Mouse (Mus musculus) hindbrain, embryonic 15.5 days (tissue): ENCODE results near the gene Pfas. TPM values are rescaled to one million over a fixed set of nuclear protein-coding genes. Genes with fewer than 3 reads are reported as not detected.
"Not testable (repeated sequence)": the region's sequence is repeated elsewhere in the genome, so short reads cannot be mapped to it uniquely, and the experiment has no call there.

ENCODE experiments used
- ATAC-seq: fragments of 200-750 bp; cut with Nextera tagmentation; 2 replicates; pipeline ENCODE4 v1.8.0; 2017; ENCODE audit warnings: low read depth, moderate number of reproducible peaks, moderate TSS enrichment; ENCODE audit not compliant: low FRiP score
- H3K27ac ChIP-seq: fragments of 300-500 bp; sonication (generic); replicated peaks from 2 replicates; pipeline ENCODE4 v1.5.1; 2015; ENCODE audit warnings: mild to moderate bottlenecking, inconsistent platforms
- H3K27me3 ChIP-seq: fragments of 300-500 bp; sonication (generic); 2 replicates; pipeline ENCODE4 v1.6.1; 2015; ENCODE audit warnings: control low read depth, inconsistent platforms
- H3K36me3 ChIP-seq: fragments of 300-500 bp; sonication (generic); 2 replicates; pipeline ENCODE4 v1.6.1; 2015; ENCODE audit warnings: control low read depth, inconsistent platforms
- H3K4me1 ChIP-seq: fragments of 300-500 bp; sonication (generic); replicated peaks from 2 replicates; pipeline ENCODE4 v1.6.1; 2015; ENCODE audit warnings: control low read depth, inconsistent platforms
- H3K4me2 ChIP-seq: fragments of 300-500 bp; sonication (generic); 2 replicates; pipeline ENCODE4 v1.6.1; 2015; ENCODE audit warnings: moderate library complexity, mild to moderate bottlenecking, inconsistent platforms
- H3K4me3 ChIP-seq: fragments of 300-500 bp; sonication (generic); 2 replicates; pipeline ENCODE4 v1.5.1; 2015; ENCODE audit warnings: mild to moderate bottlenecking, inconsistent platforms
- H3K9ac ChIP-seq: fragments of 300-500 bp; sonication (generic); 2 replicates; pipeline ENCODE4 v1.6.1; 2015; ENCODE audit warnings: inconsistent platforms
- H3K9me3 ChIP-seq: fragments of 300-500 bp; sonication (generic); 2 replicates; pipeline ENCODE4 v1.6.1; 2016; ENCODE audit warnings: control low read depth, inconsistent platforms
- WGBS: fragments of 180-500 bp; shearing (Covaris S2); methylation state at CpG from one replicate; pipeline ENCODE4 v1.1.7; 2015; 5-methylcytosine and 5-hydroxymethylcytosine counted together
- polyA plus RNA-seq: library from polyadenylated mRNA; unstranded; fragments of >200 nt; fragmentation: Nextera tagmentation; extraction: Ambion mirVana; gene quantifications from 2 replicates; pipeline ENCODE4 v1.2.1, GENCODE M21; 2015

Gene Pfas
- polyA plus RNA-seq, 1 experiment from 2014 or later = 17.6 TPM

DNA sequence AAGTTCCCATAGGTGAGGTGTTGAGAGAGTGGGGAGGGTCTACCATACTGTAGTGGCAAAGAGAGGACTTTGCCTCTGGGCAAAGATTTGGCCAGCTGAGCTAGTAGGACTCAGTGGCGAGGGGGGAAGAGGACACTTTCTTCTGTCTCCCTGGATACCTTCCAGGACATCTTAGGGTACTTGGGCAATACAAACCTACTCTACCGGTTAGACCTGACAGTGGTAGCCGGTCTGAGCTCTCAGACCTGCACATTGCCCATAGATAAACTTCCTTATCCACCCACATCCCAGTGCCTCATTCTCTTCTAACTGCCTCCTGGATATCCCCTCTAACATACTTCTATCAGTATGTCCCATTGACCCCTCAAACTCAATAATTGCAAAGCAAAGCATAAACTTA, 27.3 kb downstream of the Pfas start:
- Histone ChIP-seq H3K27me3 (no peaks in the 10 kb centered on the region), H3K4me1 (no peaks in the 10 kb centered on the region), H3K36me3 (peaks cover 2% of the 10 kb centered on the region; the same call in 1 of the 2 replicates), H3K4me3 (no peak overlapping the region), H3K9me3 (no peaks in the 10 kb centered on the region), H3K9ac (no peak overlapping the region), H3K4me2 (no peak overlapping the region), H3K27ac (no peak overlapping the region)
- WGBS = 78% methylated on average over 3 of the region's 3 CpGs
- no peak for ATAC-seq

DNA sequence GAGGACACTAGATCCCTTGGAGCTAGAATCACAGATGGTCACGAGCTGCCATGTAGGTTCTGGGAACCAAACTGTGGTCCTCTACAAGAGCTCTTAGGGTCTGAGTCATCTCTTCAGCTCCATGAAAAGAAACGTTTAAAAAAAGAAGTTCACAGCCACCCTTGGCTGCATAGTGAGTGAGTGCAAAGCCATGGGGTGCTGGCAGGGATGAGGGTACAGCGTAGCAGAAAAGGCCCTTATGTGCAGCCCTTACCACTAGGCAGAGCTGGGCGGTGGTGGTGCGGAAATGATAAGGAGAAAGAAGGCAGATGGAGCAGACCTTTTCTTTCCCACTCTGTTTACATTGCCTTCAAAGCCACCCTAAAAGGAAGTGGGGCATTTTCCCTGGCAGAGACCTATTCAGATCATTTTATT, 28.9 kb downstream of the Pfas start:
- H3K27me3 ChIP-seq = no peaks in the 10 kb centered on the region
- H3K9ac ChIP-seq = no peak overlapping the region
- no peak overlapping the region for H3K4me2 ChIP-seq
- no peaks in the 10 kb centered on the region for H3K4me1 ChIP-seq
- H3K27ac ChIP-seq = no peak overlapping the region
- no peak for ATAC-seq
- 66% methylated on average over 5 of the region's 5 CpGs for WGBS
- H3K36me3 ChIP-seq = no peaks in the 10 kb centered on the region
- no peak overlapping the region for H3K4me3 ChIP-seq
- no peaks in the 10 kb centered on the region for H3K9me3 ChIP-seq

DNA sequence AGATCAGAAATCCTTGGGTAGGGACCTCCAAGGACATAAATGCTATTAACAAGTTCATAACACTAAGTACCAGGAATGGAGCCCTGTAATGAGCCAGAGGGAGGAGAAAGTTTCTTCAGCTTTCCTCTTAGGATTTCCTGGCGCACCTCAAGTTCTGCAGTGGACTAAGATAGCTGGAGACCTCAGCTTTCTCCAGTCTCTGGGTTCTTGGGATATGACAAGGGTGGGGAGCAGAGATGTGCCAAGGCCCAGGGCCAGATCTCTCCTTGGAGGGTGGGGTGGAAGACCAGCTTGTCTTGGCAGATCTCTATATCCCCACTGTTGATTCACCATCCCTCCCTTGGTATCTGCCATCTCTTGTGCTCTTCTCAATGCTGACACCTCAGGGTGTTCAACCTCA, 32.7 kb downstream of the Pfas start:
- WGBS = 100% methylated on average over 1 of the region's 1 CpGs

DNA sequence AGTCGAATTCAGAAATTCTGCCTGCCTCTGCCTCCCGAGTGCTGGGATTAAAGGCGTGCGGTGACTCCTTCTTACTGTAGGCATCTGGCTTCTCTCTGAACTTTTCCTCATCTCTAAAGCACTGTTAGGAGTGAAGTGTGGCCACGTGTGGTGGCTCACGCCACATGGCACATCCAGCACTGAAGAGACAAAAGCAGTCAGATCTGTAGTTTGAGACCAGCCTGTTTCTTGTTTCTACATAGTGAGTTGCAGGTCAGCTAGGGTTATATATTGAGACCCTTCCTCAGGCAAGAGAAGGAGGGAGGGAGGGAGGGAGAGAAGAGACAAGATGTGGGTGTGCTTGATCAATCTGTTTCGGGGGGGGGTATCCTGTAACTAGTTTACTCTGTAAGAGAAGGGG, 33.2 kb downstream of the Pfas start, which contains the start of gene Rangrf:
Rangrf (minus strand) TSS at position 101 of the 400 bp plus-strand sequence.
- Histone ChIP-seq H3K4me2 (peak within 1 kb of the TSS; percentile 80), H3K9ac (no peak within 1 kb of the TSS), H3K36me3 (no peaks in the 10 kb centered on the region), H3K4me1 (peaks cover 7% of the 10 kb centered on the region), H3K9me3 (no peaks in the 10 kb centered on the region), H3K27me3 (no peaks in the 10 kb centered on the region), H3K4me3 (peak within 1 kb of the TSS; percentile 45), H3K27ac (no peak within 1 kb of the TSS)
- 87% methylated on average over 7 of the region's 7 CpGs for WGBS
- ATAC-seq = no peak

More for the DNA sequence above, 32.7 kb downstream of the Pfas start:
- no peak overlapping the region for H3K4me3 ChIP-seq
- no peak for ATAC-seq
- no peak overlapping the region for H3K4me2 ChIP-seq
- no peak overlapping the region for H3K9ac ChIP-seq
- no peaks in the 10 kb centered on the region for H3K27me3 ChIP-seq
- H3K4me1 ChIP-seq = peaks cover 7% of the 10 kb centered on the region
- H3K9me3 ChIP-seq = no peaks in the 10 kb centered on the region
- H3K27ac ChIP-seq = no peak overlapping the region
- H3K36me3 ChIP-seq = no peaks in the 10 kb centered on the region

DNA sequence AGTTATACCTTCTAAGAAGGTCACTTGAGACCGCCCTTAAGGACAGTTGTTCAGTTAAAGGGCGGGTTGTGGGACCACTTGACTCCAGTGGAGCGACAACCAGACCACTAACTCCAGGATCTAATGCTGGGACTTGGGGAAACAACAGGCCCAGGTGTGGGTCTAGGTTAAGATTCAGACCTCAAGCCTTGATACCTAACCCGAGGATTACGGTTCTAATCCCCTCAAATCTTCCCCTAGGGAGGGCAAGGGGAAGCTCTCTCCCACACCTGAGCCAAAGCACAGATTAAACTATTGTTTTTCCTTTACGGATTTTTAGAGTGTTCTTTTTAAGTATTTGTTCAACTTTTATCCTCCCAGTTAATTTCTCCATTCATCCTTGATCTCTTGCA, 34.2 kb downstream of the Pfas start:
- WGBS = 33% methylated on average over 6 of the region's 6 CpGs
- Histone ChIP-seq H3K4me3 (peak overlapping the region; percentile 45), H3K27ac (no peak overlapping the region), H3K4me1 (peaks cover 7% of the 10 kb centered on the region), H3K9ac (0 out of 2 replicates have a peak overlapping the region, but pooled peaks have one; percentile 30), H3K4me2 (peak overlapping the region; percentile 80), H3K9me3 (no peaks in the 10 kb centered on the region), H3K27me3 (no peaks in the 10 kb centered on the region), H3K36me3 (no peaks in the 10 kb centered on the region)
- ATAC-seq = no peak

DNA sequence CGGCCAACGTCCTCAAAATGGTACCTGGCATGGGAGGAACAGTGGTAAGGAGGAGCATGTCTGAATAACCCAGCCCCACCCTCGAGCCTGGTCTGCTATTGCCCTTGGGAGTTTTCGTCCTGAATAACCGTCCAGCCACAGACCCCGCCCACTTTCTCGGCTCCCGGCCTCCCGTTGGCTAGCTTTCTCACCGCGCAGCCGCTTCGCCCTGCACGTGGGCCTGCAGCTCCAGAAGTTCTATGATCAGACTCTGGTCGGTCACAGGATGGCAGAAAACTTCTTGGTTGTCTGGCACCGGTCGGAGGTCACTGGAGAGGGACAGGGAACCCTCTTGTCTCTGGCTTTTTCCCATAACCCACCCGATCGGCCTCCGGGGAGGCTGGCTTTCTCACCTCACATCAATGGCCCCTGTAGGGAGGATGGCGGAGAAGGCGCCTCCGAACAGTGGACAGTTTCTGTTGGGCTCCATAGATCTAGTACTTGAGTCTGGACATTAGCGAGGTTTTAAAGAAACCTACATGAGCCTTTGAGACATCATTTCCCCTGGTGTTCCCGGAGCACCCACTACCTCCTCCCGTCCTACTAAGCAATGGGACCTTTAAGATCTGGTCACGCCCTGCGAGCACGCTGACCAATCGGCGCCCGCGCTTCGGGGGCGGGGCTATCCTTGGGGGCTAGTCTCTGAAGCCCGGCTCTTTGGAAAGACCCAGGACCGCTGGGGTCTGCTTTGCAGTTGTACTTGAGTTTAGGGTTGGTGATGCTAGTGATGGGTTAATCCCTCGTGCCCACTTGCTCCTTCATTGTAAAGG, 34.8 kb downstream of the Pfas start:
- not testable (repeated sequence) for H3K27me3 ChIP-seq, H3K36me3 ChIP-seq, H3K9me3 ChIP-seq, H3K27ac ChIP-seq
- peak overlapping the region; percentile 45 for H3K4me3 ChIP-seq
- peaks cover 11% of the 10 kb centered on the region for H3K4me1 ChIP-seq
- H3K4me2 ChIP-seq = peak overlapping the region; percentile 80
- WGBS = under 1% methylated on average over 38 of the region's 38 CpGs
- peak; percentile 88 for ATAC-seq
- peak overlapping the region; percentile 30; the same call in 1 of the 2 replicates for H3K9ac ChIP-seq

DNA sequence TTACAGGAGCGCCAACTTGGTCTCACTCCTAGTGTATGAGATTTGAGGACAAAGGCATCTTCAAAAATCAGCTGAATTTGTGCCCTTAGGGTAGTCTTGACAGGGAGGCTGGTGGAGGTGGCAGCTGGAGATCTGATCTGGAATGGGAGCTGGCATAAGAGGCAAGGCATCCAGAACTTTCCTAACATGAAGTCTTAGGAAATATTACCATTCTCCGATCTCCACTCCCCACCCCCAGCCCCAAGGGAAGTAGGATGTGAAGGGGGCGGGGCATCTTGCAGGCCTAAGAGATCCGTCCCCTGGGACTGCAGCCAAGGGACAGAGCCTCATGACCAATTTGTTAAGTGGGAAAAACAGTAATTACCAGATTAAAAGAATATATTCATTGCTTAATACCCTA, 38.0 kb downstream of the Pfas start:
- 76% methylated on average over 4 of the region's 4 CpGs for WGBS
- H3K27me3 ChIP-seq = no peaks in the 10 kb centered on the region
- ATAC-seq = no peak
- peaks cover 22% of the 10 kb centered on the region for H3K4me1 ChIP-seq
- no peaks in the 10 kb centered on the region for H3K9me3 ChIP-seq
- H3K27ac ChIP-seq = no peak overlapping the region
- H3K36me3 ChIP-seq = no peaks in the 10 kb centered on the region
- no peak overlapping the region for H3K4me2 ChIP-seq
- H3K9ac ChIP-seq = no peak overlapping the region
- no peak overlapping the region for H3K4me3 ChIP-seq

DNA sequence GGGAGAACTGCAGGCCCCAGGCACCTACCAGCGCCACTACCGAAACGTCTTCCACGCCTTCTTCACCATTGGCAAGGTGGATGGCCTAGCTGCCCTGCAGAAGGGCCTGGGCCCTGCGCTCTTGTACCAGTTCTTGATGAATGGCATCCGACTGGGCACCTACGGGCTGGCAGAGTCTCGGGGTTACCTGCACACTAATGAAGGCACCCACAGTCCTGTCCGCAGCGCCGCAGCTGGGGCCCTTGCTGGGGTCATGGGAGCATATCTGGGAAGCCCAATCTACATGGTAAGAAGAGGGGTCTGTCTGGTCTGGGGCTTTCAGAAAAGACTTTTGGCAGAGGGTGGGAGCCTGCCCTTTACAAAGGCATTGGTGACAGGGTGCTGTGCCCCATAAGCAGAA, 39.5 kb downstream of the Pfas start:
- Histone ChIP-seq H3K4me2 (peak overlapping the region; percentile 97), H3K36me3 (no peaks in the 10 kb centered on the region), H3K9me3 (no peaks in the 10 kb centered on the region), H3K27me3 (no peaks in the 10 kb centered on the region), H3K9ac (peak overlapping the region; percentile 77; the same call in 1 of the 2 replicates), H3K4me1 (peaks cover 22% of the 10 kb centered on the region), H3K27ac (no peak overlapping the region), H3K4me3 (no peak overlapping the region)
- 86% methylated on average over 11 of the region's 11 CpGs for WGBS
- ATAC-seq = no peak

DNA sequence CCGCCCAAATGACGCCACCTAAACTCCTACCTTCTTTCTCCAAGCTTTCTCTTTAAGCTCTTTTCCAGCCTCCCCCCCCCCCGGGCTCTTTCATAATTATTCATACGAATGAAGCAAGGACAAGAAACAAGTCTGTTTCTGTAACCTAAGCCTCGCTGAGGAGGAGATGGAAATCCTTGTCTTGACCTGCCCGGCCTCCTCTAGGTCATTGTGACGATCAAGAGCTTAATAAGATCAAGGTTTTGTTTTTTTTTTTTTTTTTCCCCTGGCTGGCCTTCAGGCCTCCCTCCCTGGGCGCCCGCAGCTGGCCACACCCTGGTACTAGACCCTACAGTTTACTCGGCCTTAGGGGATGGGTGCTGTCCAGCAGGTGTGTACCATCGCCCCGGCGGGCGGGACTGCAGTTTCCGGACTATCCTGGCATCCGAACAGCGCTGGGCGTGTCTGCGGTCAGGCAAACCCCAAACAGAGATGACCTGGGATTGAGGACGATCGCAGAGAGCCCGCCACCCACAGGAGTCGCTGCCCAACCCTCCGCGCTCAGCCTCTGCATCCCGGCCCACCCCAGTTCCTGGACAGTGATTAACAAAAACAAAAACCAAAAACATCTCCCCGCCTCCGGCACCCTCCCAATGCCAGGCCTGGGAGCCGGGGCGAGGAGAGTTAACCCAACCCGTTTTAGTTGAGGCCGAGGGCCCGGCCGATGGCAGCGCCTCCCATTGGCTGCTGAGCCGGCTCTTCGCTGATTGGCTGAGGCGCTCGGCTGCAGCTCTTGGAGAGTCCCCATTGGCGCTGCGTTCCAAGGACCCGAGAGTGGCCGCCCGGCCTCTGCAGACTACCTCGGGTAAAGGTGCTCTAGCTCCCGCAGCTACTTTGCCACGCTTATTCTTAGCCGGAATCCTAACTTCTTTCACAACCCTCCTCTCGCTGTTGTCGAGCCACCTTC, 40.6 kb downstream of the Pfas start, which contains the start of gene Slc25a35:
Slc25a35 (plus strand) TSS at position 795 of the 946 bp plus-strand sequence.
- peak within 1 kb of the TSS; percentile 77 for H3K9ac ChIP-seq
- H3K9me3 ChIP-seq = no peaks in the 10 kb centered on the region
- WGBS = under 1% methylated on average over 50 of the region's 50 CpGs
- no peaks in the 10 kb centered on the region for H3K36me3 ChIP-seq
- peak within 1 kb of the TSS; percentile 69 for H3K27ac ChIP-seq
- peaks cover 15% of the 10 kb centered on the region for H3K4me1 ChIP-seq
- H3K27me3 ChIP-seq = no peaks in the 10 kb centered on the region
- ATAC-seq = peak; percentile 96
- H3K4me3 ChIP-seq = peak within 1 kb of the TSS; percentile 81
- peak within 1 kb of the TSS; percentile 97 for H3K4me2 ChIP-seq

DNA sequence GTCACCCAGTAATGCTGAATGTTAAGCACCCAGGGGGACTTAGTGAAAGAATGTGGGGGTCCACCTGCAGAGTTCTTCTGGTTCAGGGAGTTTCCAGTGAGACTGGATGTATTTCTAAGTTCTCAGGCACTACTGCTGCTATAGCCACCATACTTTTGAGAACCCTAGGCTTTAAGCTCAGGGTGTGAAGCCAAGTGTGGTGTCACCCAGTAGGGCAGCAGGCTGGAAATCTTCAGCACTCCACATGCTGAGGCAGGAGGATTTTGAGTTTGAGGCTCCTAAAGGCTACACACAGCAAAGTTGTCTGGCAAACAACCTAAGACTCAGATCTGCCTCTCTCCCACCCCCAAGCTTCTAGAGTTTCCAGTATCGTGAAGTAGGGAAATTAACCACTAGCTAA, 41.7 kb downstream of the Pfas start:
- H3K27ac ChIP-seq = no peak overlapping the region
- H3K9me3 ChIP-seq = no peaks in the 10 kb centered on the region
- no peaks in the 10 kb centered on the region for H3K27me3 ChIP-seq
- no peak overlapping the region; the same call in 1 of the 2 replicates for H3K4me2 ChIP-seq
- peaks cover 14% of the 10 kb centered on the region for H3K4me1 ChIP-seq
- no peak for ATAC-seq
- no peak overlapping the region for H3K9ac ChIP-seq
- no peak overlapping the region for H3K4me3 ChIP-seq
- WGBS = 62% methylated on average over 1 of the region's 1 CpGs
- H3K36me3 ChIP-seq = no peaks in the 10 kb centered on the region

DNA sequence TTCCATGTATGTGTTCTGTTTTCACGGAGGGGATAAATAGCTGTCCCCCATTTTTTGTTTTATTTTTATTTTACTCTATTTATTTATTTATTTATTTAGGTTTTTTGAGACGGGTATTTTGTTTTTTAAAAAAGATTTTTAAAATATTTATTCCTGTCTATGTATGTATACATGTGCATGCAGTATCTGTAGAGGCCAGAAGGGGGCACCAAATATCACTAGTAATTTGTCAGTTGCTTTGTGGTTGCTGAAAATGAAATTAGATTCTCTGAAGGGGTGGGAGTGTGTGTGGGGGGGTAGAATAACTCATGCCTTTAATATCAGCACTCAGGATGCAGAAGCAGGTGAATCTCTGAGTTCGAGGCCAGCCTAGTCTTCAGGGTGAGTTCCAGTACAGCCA, 42.4 kb downstream of the Pfas start:
- Histone ChIP-seq H3K27me3 (no peaks in the 10 kb centered on the region), H3K9ac (no peak overlapping the region), H3K4me3 (no peak overlapping the region), H3K27ac (no peak overlapping the region), H3K9me3 (no peaks in the 10 kb centered on the region), H3K4me2 (no peak overlapping the region), H3K36me3 (no peaks in the 10 kb centered on the region), H3K4me1 (peaks cover 14% of the 10 kb centered on the region)
- WGBS = 34% methylated on average over 3 of the region's 3 CpGs
- ATAC-seq = no peak

DNA sequence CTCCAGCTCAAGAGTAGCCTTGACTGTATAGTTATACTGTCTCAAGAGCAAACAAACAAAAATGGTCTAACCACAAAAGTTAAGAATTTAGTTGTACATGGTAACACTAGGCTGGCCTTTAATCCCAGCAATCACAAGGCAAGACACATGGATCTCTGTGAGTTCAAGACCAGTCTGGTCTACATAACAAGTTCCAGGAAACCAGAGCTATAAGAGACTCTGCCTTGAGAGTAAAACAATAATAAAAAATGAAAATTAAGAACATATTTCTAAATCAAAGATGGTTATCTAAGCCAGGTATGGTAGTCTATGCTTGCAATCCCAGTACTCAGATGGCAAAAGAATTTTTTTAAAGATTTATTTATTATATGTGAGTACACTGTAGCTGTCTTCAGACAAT, 43.2 kb downstream of the Pfas start:
- no peak overlapping the region for H3K4me2 ChIP-seq
- no peaks in the 10 kb centered on the region for H3K9me3 ChIP-seq
- H3K4me3 ChIP-seq = no peak overlapping the region
- H3K36me3 ChIP-seq = no peaks in the 10 kb centered on the region
- no peak for ATAC-seq
- peaks cover 14% of the 10 kb centered on the region for H3K4me1 ChIP-seq
- no peak overlapping the region for H3K27ac ChIP-seq
- no peak overlapping the region for H3K9ac ChIP-seq
- no peaks in the 10 kb centered on the region for H3K27me3 ChIP-seq
